Mouse (Mus musculus) inflammation-experienced regulatory T-cells, adult 6 months (primary cell): ENCODE results near the gene 5330417H12Rik. TPM values are rescaled to one million over a fixed set of nuclear protein-coding genes. Genes with fewer than 3 reads are reported as not detected.

Experiments used
- ATAC-seq: one replicate; pipeline ENCODE4 v1.8.0; 2017
- polyA plus RNA-seq, 3 experiments: library from polyadenylated mRNA; unstranded; fragments of 100-300 nt; shearing (Covaris generic); gene quantifications; one replicate each; pipeline ENCODE4 v1.2.1; 2017

5330417H12Rik gene
- not detected for polyA plus RNA-seq

DNA sequence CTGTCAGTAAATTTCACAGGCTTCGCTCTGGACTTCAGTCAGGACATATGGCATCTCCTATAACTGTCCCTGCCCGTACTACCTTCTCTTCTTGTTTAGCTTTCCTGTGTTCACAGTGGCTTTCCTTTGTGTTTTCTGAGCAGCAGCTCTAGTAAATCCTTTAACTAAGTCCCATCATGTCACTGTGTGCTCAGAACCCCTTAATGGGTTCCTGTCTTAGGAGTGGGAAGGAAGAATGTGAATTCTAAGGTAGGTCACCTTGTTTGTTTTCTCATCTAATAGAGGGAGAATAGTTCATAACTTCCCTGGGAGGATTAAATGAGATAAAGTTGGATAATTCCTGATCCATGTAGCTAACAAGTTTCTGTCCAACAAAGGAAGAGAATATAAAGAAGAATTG, at the start of gene 5330417H12Rik:
TSS of gene 5330417H12Rik (minus strand) at position 101 of the 400 bp plus-strand sequence.
- no peak for ATAC-seq

DNA sequence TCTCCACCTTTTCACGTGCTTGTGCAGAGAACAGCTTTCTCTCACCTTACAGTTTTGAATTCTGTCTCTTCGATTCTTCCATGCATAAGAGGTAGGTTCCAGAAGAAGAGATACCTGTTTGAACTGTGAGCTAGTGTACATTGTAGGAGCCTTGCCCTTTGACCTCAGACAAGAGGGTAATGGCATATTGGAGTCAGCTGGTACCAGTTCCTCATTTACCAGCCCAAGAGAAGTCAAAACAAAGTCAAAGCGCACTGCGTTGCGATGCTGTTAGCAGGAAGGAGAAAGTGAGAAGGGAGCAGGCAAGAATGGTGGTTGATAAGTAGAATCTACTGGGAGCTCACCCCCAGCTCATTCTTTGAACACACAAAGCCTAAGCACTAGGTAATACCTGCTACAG, 43.6 kb upstream of the 5330417H12Rik start:
- ATAC-seq = no peak

DNA sequence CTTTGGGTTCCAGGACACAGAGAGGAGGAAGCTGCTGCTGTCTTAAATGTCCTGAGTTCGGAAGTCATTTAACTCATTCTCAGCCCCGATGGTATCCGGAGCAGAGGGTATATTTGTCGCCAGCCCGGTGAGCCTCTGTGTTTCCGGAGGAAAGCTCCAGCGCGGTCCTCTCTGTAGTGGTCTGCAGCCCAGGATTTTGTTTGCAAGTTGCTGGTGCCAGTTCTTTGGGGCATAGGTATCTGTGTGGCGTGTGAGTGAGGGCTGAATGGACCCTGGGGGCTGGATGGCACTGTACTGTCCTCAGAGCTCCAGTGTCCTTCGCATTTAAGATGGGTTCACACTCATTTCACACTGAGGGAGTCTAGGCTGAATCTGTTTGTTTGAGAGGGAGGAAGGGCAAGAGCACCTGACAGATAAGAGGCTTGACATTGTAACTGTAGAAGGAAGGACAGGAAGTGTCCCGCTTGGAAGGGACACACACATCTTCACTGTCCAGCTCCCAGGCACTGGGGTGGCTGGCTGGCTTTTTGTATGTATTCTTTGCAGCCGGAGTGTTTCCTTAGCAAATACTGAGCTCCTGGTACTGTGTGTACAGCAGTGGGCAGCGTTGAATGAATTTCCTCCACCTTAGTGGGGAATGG, 41.4 kb upstream of the 5330417H12Rik start:
- ATAC-seq = no peak

DNA sequence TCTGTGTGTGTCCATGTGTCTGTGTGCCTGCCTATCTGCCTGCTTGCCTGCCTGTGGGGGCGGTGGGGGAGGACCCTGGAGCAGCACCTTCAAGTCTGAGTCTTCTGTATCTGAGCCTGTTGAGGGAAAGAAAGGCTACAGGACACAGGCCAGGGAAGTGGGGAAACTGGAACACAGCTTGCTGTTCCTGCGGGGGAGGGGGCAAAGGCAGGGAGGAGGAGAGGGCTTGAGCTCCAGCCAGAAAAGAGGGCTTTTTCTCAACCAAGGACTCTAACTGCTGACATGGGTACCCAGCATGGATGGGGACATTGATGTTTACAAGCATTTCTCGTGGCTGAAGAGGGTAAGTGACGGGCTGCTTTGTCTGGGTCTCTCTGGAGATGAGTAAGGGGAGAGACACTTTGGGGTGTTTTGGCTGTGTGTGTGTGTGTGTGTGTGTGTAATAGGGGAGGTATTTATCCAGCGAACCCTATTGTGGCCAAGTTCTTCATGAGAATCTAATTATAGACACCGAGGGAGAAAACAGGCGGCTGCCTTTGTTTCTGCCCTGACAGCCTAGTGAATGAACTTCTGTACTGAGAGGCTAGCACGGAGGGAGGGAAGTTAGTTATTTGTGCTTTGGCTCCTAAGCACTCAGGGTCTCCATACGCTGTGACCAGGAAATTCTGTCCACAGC, 40.8 kb upstream of the 5330417H12Rik start:
- no peak for ATAC-seq

DNA sequence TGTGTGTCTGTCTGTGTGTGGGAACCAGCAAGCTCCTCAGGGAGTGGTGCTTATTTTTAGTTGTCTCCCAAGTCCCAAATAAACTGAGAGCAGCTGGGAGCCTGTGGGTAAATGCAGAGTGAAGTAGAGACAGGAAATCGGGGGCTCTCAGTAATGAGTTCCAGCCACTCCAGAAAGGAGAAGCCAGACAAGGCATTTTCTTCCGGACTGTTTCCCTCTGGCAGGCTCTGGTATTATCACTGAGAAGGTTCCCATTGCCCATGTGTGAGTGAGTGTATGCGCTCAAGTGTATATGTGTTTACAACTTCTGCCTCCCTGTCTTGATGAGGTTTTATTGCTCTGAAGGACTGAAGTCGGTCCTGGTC, 40.2 kb upstream of the 5330417H12Rik start:
- no peak for ATAC-seq

DNA sequence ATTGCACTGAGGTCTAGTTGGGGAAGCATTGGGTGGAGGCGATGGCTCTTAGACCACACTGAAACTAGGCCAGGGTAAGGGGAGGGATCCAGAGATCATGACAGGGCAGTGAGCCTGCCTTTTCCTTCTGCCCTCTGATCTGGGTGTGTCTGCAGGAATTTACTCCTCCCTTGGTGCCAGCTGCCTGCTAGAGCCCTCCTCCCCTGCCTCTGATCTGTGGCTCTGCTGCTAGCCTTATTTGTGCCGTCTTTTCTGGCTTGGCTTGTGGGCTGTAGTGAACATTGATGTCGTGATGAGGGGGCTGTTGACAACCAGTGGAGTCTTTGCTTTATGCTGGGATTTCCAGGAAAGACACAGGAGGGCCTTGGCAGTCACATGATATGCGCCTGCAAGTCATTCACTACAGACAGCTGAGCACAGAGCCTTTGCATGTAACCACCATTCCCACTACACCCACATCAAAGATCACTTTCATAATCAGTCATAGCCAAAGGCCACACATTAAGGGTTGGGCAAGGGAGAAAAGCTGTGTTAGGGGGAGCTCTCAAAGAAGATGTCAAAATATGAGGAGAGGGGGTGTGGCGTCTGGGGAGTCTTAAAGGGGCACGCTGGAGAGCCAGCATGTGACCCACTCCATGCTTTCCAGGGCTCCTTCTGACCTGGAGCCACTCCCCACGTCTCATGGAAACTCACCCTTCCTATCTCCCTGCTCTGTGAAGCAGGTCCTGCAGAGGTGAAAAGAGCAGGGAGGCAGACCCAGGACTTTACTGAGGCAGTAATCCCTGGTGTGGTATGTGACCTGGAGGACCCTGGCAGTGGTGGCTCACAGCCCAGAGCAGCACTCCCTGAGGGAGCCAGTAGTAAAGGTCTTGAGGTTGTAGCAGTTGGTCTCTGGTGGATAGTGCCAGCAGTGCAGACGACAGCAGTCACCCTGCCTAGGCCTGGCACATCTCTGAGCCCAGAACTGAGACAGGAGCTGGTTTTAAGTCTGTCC, 39.4 kb upstream of the 5330417H12Rik start:
- ATAC-seq = peak; percentile 75

DNA sequence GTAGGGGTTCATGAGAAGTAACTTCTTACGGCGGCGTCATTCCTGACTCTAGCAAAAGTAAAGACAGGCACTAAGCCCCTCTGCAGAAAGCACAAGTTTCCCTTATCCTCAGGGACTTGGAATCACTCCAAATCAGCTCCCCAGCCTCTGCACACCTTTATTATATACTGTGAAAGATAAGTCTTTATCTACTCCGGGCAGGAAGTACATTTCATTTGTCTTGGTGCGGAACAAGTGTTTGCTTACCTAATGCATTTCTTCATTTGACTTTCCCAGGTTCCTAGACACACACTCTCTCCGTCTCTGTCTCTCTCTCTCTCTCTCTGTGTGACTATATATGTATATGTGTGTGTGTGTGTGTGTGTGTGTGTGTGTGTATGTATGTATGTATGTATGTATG, 38.7 kb upstream of the 5330417H12Rik start:
- ATAC-seq = no peak

DNA sequence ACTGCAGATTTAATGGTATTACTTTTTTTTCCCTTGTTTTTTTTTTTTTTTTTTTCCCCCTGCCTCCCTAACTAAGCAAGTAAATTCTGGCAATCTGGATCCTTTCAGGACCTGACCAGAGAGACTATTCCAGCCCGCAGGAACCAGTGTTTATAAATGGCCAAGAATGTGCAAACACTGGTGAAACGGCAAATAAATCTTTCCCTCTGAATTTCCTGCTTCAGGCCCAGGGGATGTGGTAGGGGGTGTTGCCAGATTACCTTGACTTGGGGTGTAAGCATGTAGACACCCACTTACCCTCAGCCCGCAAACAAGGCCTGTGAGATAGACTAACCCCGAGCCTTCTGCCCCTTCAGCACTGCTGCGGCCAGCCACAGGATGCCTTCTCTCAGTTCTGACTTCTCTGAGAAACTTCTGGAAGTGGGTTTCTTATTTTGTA, 36.9 kb upstream of the 5330417H12Rik start:
- no peak for ATAC-seq

DNA sequence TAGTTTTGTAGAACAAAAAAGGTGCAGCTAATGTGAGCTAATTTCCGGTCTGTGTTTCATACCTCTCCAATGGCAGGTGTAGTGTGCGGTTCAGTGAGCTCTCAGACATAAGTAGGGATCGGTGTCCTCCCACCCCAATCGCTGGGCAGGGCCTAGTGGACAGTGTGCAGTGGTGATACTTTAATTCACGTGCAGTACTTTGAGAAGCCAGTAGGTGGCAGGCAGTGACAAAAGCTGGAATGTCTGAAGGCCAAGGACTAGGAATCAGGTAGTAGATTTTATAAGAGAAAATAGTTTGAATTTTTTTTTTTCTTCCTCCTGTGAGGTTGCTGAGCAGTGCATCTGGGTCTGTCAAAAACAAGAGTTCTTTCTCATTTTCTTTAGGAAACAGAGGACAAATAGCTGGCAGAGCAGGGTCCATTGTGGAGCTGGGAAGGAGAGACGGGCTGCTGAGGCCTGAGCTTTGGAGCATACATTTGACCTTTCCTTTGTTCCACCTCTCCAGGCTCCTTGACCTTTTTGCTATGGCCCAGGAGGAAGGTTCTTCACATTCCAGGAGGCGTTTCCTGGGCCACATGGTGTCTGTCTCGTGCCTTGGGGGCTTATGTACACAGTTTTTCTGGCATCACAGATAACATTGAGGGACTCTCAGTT, 36.4 kb upstream of the 5330417H12Rik start:
- peak; percentile 61 for ATAC-seq

DNA sequence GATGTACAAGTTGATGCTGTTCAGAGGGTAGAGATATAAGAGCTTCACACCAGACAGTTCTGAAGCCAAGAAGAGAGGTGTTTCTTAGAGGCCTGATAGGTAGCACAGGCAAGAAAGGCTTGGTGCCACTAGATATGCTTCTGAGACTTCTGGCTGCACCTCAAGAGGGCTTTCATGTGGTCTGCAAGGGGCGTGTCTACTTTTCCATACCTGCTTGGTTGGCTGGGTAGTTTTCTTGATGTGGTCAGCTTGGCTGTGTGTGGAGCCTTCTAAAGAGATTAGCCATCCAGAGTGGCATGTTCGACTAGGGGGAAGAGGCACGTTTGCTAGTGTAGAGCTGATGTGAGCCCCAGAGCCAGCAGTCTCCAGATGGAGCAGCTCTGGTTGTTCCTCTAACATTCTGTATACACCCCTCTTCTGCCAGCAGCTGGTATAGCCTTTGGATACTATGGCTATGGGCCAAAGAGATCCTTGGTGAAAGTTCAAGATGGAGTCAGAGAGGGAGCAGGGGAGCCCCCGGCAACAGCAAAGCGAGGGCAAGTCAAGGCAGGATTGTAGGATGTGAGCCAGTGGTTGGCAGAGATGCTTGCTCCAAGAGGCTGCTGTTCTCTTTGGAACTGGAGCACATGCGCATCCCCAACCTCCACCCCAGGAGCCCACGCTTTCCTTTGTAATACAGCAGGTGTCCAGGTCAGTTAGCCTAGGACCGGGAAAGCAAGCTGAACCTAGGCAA, 34.4 kb upstream of the 5330417H12Rik start:
- ATAC-seq = peak; percentile 49

DNA sequence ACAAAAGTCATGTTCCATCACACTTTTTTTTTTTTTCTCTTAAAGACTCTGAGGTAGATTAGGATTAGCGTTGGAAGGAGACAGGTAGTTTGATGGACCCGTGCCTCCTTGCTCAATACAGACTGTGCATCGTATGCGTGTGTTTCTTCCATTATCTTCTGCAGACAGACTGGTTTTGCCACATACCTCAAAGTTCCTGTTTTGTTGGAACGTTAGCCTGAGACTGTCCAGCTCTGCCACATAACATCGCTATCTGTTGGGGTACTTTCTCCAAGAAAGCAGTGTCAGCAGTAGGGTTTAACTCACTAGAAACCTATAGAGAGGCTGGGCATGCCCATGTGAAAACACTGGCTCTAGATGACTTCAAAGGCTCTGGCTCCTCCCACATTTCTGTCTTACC, 31.5 kb upstream of the 5330417H12Rik start:
- ATAC-seq = no peak

DNA sequence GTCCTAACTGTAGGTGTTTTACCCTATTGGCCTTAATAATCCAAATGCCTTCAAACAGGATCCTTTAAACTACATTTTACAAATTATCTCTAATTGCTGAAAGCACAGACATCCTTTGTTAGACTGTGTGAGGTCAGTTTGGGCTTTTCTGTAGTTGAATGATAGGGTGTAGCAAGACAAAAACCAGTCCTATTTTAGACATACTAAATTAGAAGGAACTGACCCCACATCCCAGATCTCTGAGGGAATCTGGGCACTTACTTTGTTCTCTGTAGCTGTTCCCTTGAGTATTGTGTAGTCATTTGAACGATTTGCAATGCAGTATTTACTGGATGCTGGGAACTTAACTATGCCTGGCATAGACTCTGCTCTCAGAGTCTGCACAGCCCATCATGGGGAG, 26.9 kb upstream of the 5330417H12Rik start:
- ATAC-seq = no peak

DNA sequence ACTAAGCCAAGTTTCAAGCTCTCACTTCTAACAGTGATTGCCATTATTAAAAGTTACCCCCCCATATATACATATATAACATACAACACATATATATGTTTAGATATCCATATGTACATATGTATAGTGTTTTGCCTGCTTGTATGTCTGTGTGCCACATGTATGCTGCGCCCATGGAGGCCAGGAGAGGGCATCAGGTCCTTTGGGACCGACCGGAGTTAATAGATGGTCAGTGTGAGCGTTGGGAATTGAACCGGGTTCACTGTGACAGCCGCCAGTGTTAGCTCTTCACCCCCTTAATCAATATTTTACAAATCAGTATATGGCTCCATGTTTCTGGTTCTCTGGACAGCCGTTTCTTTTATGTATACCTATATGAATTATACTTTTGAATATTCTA, 25.0 kb upstream of the 5330417H12Rik start:
- no peak for ATAC-seq

DNA sequence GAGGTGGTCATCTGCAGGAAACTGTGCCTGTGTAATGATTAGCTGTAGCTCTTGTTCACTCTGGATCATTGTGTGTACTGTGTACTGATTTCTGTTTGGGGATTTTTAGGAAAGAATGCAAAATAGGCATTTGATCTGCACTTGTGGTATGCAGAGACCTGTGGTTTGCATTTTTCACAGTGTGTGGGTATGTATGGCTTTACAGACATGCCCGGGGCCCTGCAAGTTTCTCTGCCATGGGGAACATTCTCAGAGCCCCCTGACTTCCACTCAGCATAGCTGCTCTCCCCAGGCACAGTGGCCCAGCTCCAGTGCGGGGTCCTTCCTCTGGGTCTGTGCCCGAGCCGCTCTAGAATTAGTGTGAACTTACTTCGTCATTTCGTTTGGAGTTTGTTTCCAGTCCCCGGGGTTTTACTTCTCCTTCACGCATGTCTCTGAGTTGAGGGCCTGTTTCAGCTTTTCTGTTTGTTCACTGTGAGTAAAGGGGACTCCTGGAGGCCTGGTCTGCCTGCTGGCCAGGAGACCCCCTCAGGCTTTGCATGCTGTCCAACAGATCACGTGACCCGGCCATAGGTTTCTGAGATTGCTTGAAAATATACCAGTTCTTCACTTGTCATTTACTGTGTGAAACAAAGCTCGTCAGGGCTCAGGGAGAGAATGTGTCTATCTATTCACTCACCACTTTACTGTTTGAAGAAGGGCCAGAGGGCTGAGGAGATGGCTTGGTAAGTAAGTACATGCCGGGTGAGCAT, 24.2 kb upstream of the 5330417H12Rik start:
- no peak for ATAC-seq

DNA sequence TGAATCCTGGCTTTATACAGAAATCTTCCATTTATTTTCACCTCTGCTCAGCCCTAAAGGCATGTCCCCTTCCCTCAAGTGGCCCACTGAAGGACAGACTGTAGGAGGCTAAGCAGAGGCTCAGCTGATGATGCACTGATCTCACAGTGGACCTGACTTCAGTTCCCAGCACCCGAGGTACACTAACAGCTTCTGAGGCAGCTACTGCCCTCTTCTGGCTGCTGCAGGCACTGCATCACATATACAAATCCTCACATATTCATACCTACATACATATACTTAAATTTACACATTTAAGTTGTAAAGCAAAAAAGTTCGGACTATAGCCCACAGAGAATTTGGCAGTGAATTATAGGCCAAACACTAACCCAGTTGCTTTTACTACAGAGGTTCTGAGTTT, 20.0 kb upstream of the 5330417H12Rik start:
- no peak for ATAC-seq

DNA sequence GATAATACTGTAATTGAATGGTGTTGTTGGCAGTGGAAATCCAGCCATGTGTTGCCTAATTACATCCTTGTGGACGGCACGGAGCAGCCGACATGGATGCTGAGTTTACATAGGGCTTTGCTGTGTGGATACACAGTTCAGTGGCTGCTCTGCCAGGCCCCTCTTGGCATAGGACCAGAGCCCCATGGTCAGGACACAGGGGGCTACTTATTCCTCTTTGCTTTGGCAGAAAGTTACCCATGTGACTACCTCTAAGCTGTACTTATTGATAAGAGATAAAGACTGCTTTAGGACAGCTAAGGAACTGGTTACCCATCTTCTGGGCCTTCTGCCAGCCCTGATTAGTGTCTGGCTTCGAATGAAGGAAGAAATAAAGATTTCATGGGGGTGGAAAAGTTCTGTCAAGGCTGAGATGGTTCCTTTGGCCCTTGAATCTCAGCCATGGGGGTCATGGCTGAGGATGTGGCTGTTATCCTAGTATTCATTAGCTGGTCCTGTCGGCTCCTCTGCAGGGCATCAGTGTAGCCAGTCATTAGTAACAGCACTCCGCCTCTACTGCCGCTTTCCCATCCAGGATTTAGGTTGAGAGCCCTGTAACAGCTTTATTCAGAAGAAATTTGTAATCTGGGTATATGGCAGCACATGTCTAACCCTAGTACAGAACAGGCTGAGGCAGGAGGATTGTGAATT, 17.8 kb upstream of the 5330417H12Rik start:
- no peak for ATAC-seq

DNA sequence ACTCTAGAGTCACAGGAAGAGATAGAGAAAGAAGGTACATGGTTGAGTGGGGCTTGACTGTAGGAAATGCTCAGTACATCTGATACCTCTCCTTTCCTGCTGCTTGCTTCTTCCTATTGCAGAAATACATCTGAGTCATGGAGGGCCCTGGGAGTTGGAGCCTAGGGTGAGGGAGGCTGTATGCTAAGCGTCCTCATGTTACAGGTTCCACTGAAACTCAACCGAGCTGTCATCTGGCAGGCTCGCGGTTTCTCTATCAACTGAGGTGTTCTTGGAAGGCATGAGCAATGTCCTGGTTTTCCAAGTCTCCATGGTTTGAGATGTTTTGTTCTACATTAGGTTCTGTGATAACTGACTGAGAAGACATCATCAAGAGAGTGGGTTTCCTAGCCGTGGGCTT, 13.1 kb upstream of the 5330417H12Rik start:
- no peak for ATAC-seq

DNA sequence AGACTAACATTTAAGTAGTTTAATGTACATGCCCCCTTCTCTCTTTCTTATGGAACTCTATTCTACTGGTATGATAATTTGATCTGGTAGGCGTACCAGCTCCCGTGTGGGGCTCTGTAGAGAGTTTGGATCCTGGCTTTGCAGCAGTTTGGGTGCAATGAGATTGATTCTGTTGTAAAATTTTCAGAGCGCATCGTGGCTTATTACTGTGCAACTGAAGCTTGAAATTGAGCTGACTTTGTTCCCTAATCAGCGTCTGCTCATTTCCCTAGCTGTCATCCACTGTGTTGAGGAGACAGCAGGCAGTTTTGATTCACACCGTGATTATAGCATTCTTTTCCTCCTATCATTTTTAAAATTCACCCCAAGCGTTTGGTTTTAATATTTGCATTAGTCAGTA, 12.4 kb upstream of the 5330417H12Rik start:
- ATAC-seq = no peak

DNA sequence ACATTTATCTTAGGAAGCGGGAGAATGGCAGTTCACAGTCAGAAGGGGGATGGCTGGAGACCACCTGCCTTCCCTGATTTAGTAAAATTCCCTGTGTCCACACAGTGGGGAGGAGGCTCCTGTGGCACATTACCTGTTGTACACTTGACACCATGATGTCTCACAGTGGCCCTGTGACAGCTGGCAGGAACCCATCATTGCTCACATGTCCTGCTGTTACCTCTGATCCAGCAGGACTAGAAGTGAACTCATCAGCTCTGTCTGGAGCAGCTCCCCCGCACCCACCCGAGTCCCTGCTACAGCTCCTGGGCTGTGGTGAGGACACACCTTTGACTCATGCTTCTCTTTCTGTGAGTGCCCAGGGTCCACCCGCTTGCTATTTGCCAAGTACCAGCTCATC, 8.2 kb upstream of the 5330417H12Rik start:
- no peak for ATAC-seq

DNA sequence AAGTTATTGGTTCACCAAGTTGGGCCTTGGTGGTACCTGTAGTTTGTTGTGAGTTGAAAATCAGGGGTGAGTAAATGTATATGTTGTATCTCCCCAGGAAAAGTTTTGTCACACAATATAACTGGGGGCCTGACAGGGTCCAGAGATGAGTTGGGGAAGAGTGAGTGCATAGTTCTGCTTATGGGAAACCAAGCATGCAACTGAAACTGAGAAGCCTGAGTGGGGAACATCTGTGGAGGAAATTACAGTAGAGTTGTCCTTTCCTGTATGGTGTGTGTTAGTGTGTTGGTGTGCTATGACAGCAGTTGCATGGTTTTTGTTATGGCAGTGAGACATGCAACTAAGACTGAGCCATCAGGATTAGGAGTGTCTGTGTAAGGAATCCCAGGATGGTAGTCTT, 3.4 kb upstream of the 5330417H12Rik start:
- no peak for ATAC-seq

DNA sequence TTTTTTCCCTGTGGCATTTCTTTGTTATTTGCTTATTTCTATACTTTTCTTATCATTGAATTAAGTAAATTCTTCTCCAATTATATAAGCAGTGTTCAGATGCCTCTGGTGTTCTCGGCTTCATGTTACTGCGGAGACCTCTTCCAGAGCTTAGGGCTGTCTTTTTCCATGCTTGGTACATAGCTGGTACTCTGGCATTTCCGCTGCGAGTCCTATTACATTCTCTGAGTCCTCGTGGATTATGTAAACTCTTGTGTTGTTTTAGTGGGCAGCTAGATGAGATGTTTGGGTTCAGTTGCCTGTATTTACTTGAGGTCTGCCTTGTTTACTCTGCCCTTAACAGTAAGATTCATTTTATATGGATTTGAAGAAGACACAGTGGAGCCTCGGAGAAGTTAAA, 820 bp upstream of the 5330417H12Rik start:
- ATAC-seq = no peak
